Mouse (Mus musculus) hindbrain, embryonic 16.5 days (tissue): ENCODE data around the gene Cidec. TPM values are rescaled to one million over a fixed set of nuclear protein-coding genes. Genes with fewer than 3 reads are reported as not detected.
A peak's percentile ranks its signal among the peaks of the same experiment; 100 is the strongest.

Experiments used
- ATAC-seq: fragments of 200-750 bp; cut with Nextera tagmentation; 2 replicates; pipeline ENCODE4 v1.8.0; 2017; ENCODE audit warnings: moderate TSS enrichment, moderate library complexity
- H3K27ac ChIP-seq: fragments of 300-500 bp; sonication (generic); 2 replicates; pipeline ENCODE4 v1.5.1; 2014; ENCODE audit warnings: low read depth, mild to moderate bottlenecking, control low read depth, low read length, moderate library complexity
- H3K27me3 ChIP-seq: fragments of 300-500 bp; sonication (generic); replicated peaks from 2 replicates; pipeline ENCODE4 v1.6.1; 2014; ENCODE audit warnings: low read length; ENCODE audit not compliant: control insufficient read depth, insufficient read depth
- H3K36me3 ChIP-seq: fragments of 300-500 bp; sonication (generic); 2 replicates; pipeline ENCODE4 v1.6.1; 2014; ENCODE audit warnings: mild to moderate bottlenecking, low read length, moderate library complexity, mixed read lengths; ENCODE audit not compliant: control insufficient read depth, insufficient read depth
- H3K4me1 ChIP-seq: fragments of 300-500 bp; sonication (generic); 2 replicates; pipeline ENCODE4 v1.6.1; 2014; ENCODE audit warnings: low read depth, low read length; ENCODE audit not compliant: control insufficient read depth, insufficient read depth
- H3K4me2 ChIP-seq: fragments of 300-500 bp; sonication (generic); 2 replicates; pipeline ENCODE4 v1.6.1; 2014; ENCODE audit warnings: mild to moderate bottlenecking, low read length, control low read depth, moderate library complexity
- H3K4me3 ChIP-seq: fragments of 300-500 bp; sonication (generic); 2 replicates; pipeline ENCODE4 v1.5.1; 2014; ENCODE audit warnings: mild to moderate bottlenecking, low read length, control low read depth, moderate library complexity
- H3K9ac ChIP-seq: fragments of 300-500 bp; sonication (generic); 2 replicates; pipeline ENCODE4 v1.6.1; 2014; ENCODE audit warnings: low read depth, mild to moderate bottlenecking, control low read depth, low read length, moderate library complexity
- H3K9me3 ChIP-seq: fragments of 300-500 bp; sonication (generic); 2 replicates; pipeline ENCODE4 v1.6.1; 2014; ENCODE audit warnings: mild to moderate bottlenecking, low read length, moderate library complexity; ENCODE audit not compliant: control insufficient read depth
- WGBS: fragments of 180-500 bp; shearing (Covaris S2); extraction: QIAGEN DNeasy Blood & Tissue Kit; methylation state at CpG from one replicate; pipeline ENCODE4 v1.1.7; 2014; 5-methylcytosine and 5-hydroxymethylcytosine counted together
- polyA plus RNA-seq: library from polyadenylated mRNA; unstranded; fragments of >200 nt; fragmentation: Nextera tagmentation; extraction: Ambion mirVana; gene quantifications from 2 replicates; pipeline ENCODE4 v1.2.1, GENCODE M21; 2015

Cidec gene
- polyA plus RNA-seq, 1 experiment from 2014 or later: not detected

DNA sequence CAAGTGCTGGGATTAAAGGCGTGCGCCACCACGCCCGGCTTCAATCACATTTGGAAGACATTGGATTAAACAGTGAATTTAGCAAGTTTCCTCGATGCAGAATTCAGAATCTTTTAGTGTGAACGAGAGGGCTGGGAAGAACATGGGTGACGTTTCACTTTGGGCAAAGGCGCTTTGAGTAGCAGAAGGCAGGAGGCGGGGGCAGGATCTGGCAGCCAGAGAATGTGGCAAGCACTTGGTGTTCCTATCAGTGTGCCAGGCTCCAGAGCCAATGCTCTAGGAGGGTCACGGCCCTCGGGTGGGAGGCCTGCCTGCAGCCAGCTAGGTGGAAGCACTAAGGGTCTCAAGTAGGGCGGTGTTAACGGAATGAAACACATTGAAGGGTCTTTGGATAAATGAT is 33.5 kb downstream of the Cidec start:
- Histone ChIP-seq H3K27me3 (no peaks in the 10 kb centered on the region), H3K4me2 (no peak overlapping the region), H3K36me3 (no peaks in the 10 kb centered on the region), H3K27ac (no peak overlapping the region), H3K9me3 (no peaks in the 10 kb centered on the region), H3K9ac (no peak overlapping the region), H3K4me3 (no peak overlapping the region), H3K4me1 (no peaks in the 10 kb centered on the region)
- 89% methylated on average over 13 of the region's 13 CpGs for WGBS
- no peak for ATAC-seq

DNA sequence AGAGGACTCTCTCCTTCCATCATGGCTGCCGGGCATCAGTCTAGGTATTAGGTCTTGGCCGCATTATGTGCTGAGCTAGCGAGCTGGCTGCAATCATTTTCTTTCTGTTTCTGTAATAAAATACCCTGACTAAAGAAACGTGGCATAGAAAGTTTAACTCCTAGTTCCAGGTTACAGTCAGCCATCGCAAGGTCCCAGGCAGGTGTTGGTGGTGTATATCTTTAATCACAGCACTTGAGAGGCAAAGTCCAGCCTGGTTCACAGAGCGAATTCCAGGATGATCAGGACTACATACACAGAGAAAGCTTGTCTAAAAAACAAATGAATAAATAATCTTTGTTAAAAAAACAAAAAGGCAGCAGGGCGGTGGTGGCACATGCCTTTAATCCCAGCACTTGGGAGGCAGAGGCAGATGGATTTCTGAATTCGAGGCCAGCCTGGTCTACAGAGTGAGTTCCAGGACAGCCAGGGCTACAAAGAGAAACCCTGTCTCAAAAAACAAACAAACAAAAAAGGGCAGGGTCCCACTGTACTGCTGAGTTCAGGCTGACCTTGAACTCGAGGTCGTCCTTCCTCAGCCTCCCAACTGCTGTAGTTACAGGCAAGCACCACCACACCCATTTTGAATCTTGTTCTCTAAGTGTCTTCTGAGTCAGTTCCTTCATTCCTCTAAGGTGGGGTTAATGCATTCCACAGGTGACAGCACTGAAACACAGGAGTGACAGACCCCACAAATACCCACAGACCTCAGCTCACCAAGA is 39.1 kb downstream of the Cidec start:
- no peaks in the 10 kb centered on the region for H3K9me3 ChIP-seq
- no peak overlapping the region for H3K9ac ChIP-seq
- H3K4me1 ChIP-seq: peaks cover 7% of the 10 kb centered on the region
- no peak overlapping the region for H3K4me2 ChIP-seq
- no peak overlapping the region for H3K27ac ChIP-seq
- WGBS: 88% methylated on average over 10 of the region's 10 CpGs
- H3K4me3 ChIP-seq: no peak overlapping the region
- no peak for ATAC-seq
- H3K36me3 ChIP-seq: peaks cover 5% of the 10 kb centered on the region; the same call in 1 of the 2 replicates
- no peaks in the 10 kb centered on the region for H3K27me3 ChIP-seq

DNA sequence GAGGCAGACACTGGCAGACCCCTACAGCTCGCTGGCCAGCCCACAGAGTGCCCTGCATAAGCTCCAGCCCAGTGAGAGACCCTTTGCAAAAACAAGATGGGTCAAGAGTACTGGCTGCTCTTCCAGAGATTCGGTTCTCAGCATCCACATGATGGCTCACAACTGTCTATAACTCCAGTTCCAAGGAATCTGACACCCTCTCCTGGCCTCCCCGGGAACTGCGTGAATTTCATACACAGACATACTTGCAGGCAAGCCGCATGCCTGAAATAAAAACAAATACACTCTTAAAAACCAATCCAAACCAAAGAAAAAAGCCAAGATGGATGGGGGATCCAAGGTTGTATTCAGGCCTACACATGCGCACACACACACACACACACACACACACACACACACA is 40.1 kb downstream of the Cidec start:
- Histone ChIP-seq H3K9ac (no peak overlapping the region), H3K4me3 (no peak overlapping the region), H3K4me2 (no peak overlapping the region), H3K4me1 (peaks cover 7% of the 10 kb centered on the region), H3K9me3 (no peaks in the 10 kb centered on the region), H3K27me3 (no peaks in the 10 kb centered on the region), H3K36me3 (peaks cover 9% of the 10 kb centered on the region), H3K27ac (no peak overlapping the region)
- WGBS: 97% methylated on average over 6 of the region's 6 CpGs
- no peak for ATAC-seq

DNA sequence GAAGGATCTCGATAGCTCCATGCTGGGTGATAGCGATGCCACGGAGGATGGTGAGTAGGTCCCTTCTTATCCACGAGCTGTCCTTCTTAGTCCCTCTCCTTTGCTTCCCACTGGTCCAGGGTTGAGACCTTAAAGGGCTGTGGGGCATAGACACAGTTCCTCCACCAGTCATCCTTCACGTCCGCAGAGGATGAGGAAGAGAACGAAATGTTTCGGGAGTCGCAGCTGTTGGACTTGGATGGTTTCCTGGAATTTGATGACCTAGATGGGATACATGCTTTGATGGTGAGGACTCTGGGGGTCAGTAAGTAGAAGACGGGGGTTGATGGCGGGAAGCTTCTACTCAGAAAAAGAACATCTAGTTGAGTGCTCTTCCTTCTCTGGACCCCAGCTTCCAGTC is 40.7 kb downstream of the Cidec start:
- no peaks in the 10 kb centered on the region for H3K27me3 ChIP-seq
- H3K4me2 ChIP-seq: no peak overlapping the region
- H3K27ac ChIP-seq: no peak overlapping the region
- ATAC-seq: no peak
- H3K4me3 ChIP-seq: no peak overlapping the region
- no peaks in the 10 kb centered on the region for H3K9me3 ChIP-seq
- 94% methylated on average over 11 of the region's 11 CpGs for WGBS
- H3K4me1 ChIP-seq: peaks cover 7% of the 10 kb centered on the region
- H3K9ac ChIP-seq: no peak overlapping the region
- H3K36me3 ChIP-seq: peaks cover 13% of the 10 kb centered on the region

DNA sequence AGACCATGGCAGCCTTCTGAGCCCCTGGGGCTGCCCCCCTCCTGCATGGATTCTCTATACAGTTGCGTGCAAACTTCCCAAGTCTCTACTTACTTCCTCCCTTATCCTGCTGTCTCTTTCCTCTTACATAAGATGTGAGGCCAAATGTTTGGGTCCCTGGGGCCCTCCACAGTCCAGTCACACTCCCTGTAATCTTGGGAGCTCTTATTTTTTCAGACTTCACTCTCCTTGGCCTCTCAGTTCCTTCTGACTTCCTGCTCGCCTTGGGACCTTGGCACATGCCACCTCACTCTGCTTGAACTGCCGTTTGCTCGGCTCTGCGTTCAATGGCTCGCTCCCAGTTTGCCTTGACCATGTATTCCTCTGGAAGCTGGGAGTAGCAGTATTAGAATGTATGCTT is 41.6 kb downstream of the Cidec start:
- WGBS: 91% methylated on average over 6 of the region's 6 CpGs
- ATAC-seq: no peak
- H3K4me1 ChIP-seq: peaks cover 7% of the 10 kb centered on the region

DNA sequence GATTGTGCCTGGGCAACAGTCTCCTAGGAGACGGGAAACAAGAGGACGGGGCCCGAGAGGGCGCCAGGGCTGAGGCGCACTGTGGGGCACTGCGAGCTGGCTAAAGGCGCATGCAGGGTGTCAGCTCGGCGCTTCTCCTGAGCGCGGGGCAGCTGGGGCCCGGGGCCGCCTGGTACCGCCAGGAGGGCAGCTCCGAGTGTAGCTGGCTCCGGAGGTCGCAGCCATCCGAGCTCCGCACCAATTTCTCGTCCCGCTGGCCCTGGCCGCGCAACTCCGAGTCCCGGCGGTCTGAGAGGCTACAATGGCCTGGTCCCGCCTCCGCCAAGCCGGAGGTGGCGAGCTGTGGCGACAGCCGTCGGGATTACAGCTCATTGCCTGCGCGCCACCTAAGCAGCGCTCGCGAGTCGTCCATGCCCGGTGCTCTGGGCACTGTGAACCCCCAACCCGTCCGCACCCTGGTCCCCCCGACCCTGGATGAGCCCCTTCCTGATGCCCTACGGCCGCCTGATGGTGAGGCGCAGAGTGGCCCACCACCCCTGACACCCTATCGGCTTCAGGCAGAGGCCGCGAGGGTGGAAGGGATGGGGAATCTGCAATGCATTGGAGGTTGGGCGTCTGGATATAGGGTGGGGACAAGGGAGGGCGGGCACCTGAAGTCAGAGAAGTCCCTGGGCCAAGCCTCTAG is 43.0 kb downstream of the Cidec start:
- H3K36me3 ChIP-seq: peaks cover 32% of the 10 kb centered on the region
- under 1% methylated on average over 42 of the region's 51 CpGs for WGBS
- peak; percentile 93 for ATAC-seq

More for the DNA sequence above, 41.6 kb downstream of the Cidec start:
- no peak overlapping the region for H3K27ac ChIP-seq
- no peak overlapping the region for H3K4me2 ChIP-seq
- no peaks in the 10 kb centered on the region for H3K9me3 ChIP-seq
- H3K36me3 ChIP-seq: peaks cover 20% of the 10 kb centered on the region
- H3K9ac ChIP-seq: no peak overlapping the region
- H3K27me3 ChIP-seq: no peaks in the 10 kb centered on the region
- H3K4me3 ChIP-seq: no peak overlapping the region

DNA sequence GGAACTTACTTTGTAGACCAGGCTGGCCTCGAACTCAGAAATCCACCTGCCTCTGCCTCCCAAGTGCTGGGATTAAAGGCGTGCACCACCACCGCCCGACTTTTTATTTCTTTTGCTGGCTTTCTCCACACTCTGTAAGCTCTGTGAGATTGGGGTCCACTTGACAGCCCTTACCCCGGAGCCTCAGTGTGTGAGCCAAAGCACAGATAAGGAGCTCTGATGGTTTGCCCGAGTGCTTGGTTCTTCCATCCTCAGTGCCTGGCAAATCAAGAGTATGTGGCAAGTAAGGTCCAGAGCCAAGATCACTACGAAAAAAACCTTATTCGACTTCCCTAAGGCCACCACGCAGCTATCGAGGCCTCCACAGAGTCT is 43.6 kb downstream of the Cidec start:
- peaks cover 7% of the 10 kb centered on the region for H3K4me1 ChIP-seq
- H3K27ac ChIP-seq: peak overlapping the region; percentile 81
- no peaks in the 10 kb centered on the region for H3K9me3 ChIP-seq
- WGBS: 22% methylated on average over 10 of the region's 10 CpGs
- H3K4me2 ChIP-seq: peak overlapping the region; percentile 80
- H3K27me3 ChIP-seq: no peaks in the 10 kb centered on the region
- H3K4me3 ChIP-seq: peak overlapping the region; percentile 49
- H3K36me3 ChIP-seq: peaks cover 32% of the 10 kb centered on the region
- peak overlapping the region; percentile 73 for H3K9ac ChIP-seq
- peak; percentile 73; the same call in 1 of the 2 replicates for ATAC-seq

More for the DNA sequence above, 43.0 kb downstream of the Cidec start:
- Histone ChIP-seq H3K4me2 (peak overlapping the region; percentile 80), H3K27me3 (no peaks in the 10 kb centered on the region), H3K4me3 (peak overlapping the region; percentile 49), H3K9ac (peak overlapping the region; percentile 73), H3K27ac (peak overlapping the region; percentile 81), H3K9me3 (no peaks in the 10 kb centered on the region), H3K4me1 (peaks cover 7% of the 10 kb centered on the region)

DNA sequence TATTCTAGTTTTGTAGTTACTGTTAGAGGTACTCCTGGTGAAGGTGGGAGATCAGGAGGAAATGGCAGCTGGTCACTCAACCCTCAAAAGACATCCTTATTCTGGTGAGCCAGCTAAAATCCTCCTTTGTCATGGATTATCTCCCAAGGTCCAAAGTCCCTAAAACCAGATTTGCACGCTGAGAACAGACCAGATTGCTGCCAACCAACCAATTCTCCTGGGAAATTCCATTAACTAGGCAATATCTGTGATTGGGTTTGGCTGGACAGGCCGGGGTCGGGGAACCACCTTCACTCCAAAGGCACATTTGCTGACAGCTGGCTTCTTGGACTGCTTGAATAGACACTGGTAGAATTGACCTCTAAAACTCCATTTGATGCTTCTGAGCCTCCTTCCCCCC is 44.8 kb downstream of the Cidec start:
- Histone ChIP-seq H3K27ac (no peak overlapping the region), H3K9me3 (no peaks in the 10 kb centered on the region), H3K4me1 (peaks cover 7% of the 10 kb centered on the region), H3K4me2 (no peak overlapping the region), H3K9ac (no peak overlapping the region), H3K4me3 (no peak overlapping the region), H3K36me3 (peaks cover 38% of the 10 kb centered on the region), H3K27me3 (no peaks in the 10 kb centered on the region)
- no peak for ATAC-seq
- 70% methylated on average over 3 of the region's 3 CpGs for WGBS

DNA sequence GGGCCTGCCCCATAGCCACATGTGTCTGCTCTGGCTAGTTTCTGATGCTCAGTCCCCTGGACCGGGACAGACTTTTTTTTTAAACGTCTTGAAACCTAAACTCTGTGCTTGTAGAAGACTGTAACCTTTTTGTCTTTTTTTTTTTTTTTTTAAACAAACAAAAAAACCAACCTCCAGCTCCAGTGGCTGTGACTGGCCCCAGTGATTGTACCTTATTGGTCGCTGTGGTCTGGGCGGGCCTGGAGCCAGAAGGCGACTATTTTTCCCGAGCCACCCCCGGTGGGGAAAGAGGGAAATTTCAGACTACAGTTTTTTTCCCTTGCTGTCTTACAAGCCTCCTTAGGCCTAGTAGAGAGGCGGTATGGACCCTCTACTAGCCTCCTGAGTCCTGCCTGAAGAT is 46.6 kb downstream of the Cidec start, which contains the start of gene Ttll3:
TSS of gene Ttll3 (plus strand) at position 301 of the 400 bp plus-strand sequence.
- WGBS: 73% methylated on average over 8 of the region's 8 CpGs
- Histone ChIP-seq H3K36me3 (peaks cover 44% of the 10 kb centered on the region), H3K27me3 (no peaks in the 10 kb centered on the region), H3K9me3 (no peaks in the 10 kb centered on the region), H3K9ac (no peak within 1 kb of the TSS), H3K27ac (no peak within 1 kb of the TSS), H3K4me3 (no peak within 1 kb of the TSS), H3K4me1 (peaks cover 7% of the 10 kb centered on the region), H3K4me2 (no peak within 1 kb of the TSS)
- no peak for ATAC-seq
